Mouse (Mus musculus) embryonic facial prominence, embryonic 10.5 days (tissue): Measurements from ENCODE around the gene Olfr552. TPM values are rescaled to one million over a fixed set of nuclear protein-coding genes. Genes with fewer than 3 reads are reported as not detected.
"Not testable (repeated sequence)": the region's sequence is repeated elsewhere in the genome, so short reads cannot be mapped to it uniquely, and the experiment has no call there.

Experiments
- DNase-seq: peaks from one replicate; pipeline ENCODE4 v3.0.0-alpha.2; 2017; ENCODE audit warnings: low spot score
- H3K27ac ChIP-seq: fragments of 300-500 bp; sonication (generic); replicated peaks from 2 replicates; pipeline ENCODE4 v1.5.1; 2016; ENCODE audit warnings: mild to moderate bottlenecking
- H3K27me3 ChIP-seq: fragments of 300-500 bp; sonication (generic); replicated peaks from 2 replicates; pipeline ENCODE4 v1.6.1; 2016; ENCODE audit warnings: low read depth, mild to moderate bottlenecking; ENCODE audit not compliant: poor library complexity, severe bottlenecking
- H3K36me3 ChIP-seq: fragments of 300-500 bp; sonication (generic); replicated peaks from 2 replicates; pipeline ENCODE4 v1.6.1; 2016; ENCODE audit warnings: mild to moderate bottlenecking, moderate library complexity
- H3K4me1 ChIP-seq: fragments of 300-500 bp; sonication (generic); 2 replicates; pipeline ENCODE4 v1.6.1; 2016
- H3K4me3 ChIP-seq: fragments of 300-500 bp; sonication (generic); 2 replicates; pipeline ENCODE4 v1.5.1; 2016; ENCODE audit warnings: mild to moderate bottlenecking, moderate library complexity
- H3K9me3 ChIP-seq: fragments of 300-500 bp; sonication (generic); 2 replicates; pipeline ENCODE4 v1.6.1; 2016; ENCODE audit warnings: mild to moderate bottlenecking
- WGBS: fragments of 180-500 bp; shearing (Covaris S2); methylation state at CpG from one replicate; pipeline ENCODE4 v1.1.7; 2016; 5-methylcytosine and 5-hydroxymethylcytosine counted together
- polyA plus RNA-seq: library from polyadenylated mRNA; unstranded; fragments of >200 nt; fragmentation: Nextera tagmentation; extraction: Ambion mirVana; gene quantifications from 2 replicates; pipeline ENCODE4 v1.2.1, GENCODE M21; 2016

Olfr552 gene
- polyA plus RNA-seq, result not detected in 2 replicates

DNA sequence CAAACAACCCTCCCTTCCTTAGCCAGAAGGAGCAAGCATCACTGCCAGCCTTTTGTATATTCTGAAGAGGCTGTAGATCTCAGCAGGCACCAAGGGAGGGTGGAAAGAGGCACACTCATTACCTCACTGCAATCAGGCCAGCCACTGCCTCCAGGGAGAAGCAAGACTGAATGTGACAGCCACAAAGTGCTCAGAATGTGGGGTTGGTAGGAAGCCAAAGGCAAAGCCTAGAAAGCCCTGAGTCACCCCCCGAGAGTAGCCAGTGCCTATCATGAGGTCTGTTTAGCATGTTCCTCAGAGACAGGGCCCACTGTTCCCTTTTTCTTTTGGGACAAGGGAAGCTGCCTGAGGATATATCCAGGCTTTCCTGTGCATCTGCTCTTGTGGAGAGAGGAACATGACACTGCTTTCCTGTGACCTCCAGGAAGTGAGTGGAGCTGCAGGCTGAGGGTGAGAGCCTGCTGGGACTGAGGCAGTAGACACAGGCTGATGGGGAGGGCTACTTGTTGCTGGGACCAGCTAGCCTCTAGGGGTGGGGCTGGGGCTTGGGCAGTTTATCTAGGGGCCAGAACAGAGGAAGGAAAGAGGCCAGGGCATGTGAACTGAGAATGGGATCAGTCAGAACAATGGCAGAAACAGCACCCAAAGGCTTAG lies at the start of gene Olfr552:
Gene Olfr552 (plus strand): TSS at position 393 of the 654 bp plus-strand sequence.
- Histone ChIP-seq H3K27me3 (no peaks in the 10 kb centered on the region), H3K4me3 (no peak within 1 kb of the TSS), H3K4me1 (no peaks in the 10 kb centered on the region), H3K9me3 (no peaks in the 10 kb centered on the region), H3K36me3 (no peaks in the 10 kb centered on the region), H3K27ac (no peak within 1 kb of the TSS)
- 73% methylated on average over 1 of the region's 1 CpGs for WGBS
- DNase-seq, result no peak

DNA sequence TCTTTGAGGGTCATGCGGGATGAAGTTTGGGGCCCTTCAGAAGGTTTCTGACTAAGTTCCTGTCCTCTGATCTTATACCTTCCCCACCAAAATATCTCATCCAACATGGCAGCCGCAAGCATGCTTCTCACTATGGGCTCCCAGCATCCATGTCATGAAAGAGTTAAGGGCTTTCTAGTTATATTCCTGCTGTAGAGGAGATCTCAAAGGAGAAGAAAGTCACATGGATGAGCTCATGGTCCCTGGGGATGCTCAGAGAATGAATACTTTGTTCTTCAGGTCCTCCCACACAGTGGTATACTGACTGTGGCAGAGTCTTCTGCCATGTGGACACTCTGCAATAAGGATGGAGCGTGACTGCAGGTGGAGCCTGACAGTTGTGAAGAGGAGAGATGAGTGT lies 48.0 kb upstream of the Olfr552 start, which contains the start of gene Olfr549:
Gene Olfr549 (plus strand): TSS at position 301 of the 400 bp plus-strand sequence.
- H3K4me3 ChIP-seq, result no peak within 1 kb of the TSS
- no peaks in the 10 kb centered on the region for H3K9me3 ChIP-seq
- no peak within 1 kb of the TSS for H3K27ac ChIP-seq
- H3K36me3 ChIP-seq, result no peaks in the 10 kb centered on the region
- DNase-seq, result no peak
- WGBS, result 91% methylated on average over 3 of the region's 3 CpGs
- no peaks in the 10 kb centered on the region for H3K4me1 ChIP-seq
- no peaks in the 10 kb centered on the region for H3K27me3 ChIP-seq

DNA sequence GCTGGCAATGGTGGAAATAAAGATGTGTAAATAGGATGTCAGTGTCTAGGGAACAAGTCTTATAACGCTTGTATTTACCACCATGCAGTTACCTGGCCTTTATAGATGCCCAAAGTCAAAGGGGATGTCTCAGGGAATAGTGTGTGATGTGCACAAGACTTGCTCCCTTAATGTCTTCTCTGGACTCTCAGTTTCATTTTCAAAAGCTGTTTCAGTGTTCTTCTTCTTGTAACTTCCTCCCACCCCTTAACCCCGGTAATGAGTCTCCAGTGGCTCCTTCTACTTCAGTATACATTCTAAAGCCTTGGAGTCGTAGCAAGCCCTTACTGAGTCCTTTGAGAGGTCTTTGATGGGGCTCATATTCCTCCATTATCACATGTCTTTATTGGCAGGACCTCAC lies 44.3 kb upstream of the Olfr552 start:
- H3K4me1 ChIP-seq, result no peaks in the 10 kb centered on the region
- no peaks in the 10 kb centered on the region for H3K36me3 ChIP-seq
- DNase-seq, result no peak
- no peaks in the 10 kb centered on the region for H3K27me3 ChIP-seq
- H3K27ac ChIP-seq, result no peak overlapping the region
- H3K9me3 ChIP-seq, result no peaks in the 10 kb centered on the region
- WGBS, result 84% methylated on average over 3 of the region's 3 CpGs
- H3K4me3 ChIP-seq, result no peak overlapping the region

DNA sequence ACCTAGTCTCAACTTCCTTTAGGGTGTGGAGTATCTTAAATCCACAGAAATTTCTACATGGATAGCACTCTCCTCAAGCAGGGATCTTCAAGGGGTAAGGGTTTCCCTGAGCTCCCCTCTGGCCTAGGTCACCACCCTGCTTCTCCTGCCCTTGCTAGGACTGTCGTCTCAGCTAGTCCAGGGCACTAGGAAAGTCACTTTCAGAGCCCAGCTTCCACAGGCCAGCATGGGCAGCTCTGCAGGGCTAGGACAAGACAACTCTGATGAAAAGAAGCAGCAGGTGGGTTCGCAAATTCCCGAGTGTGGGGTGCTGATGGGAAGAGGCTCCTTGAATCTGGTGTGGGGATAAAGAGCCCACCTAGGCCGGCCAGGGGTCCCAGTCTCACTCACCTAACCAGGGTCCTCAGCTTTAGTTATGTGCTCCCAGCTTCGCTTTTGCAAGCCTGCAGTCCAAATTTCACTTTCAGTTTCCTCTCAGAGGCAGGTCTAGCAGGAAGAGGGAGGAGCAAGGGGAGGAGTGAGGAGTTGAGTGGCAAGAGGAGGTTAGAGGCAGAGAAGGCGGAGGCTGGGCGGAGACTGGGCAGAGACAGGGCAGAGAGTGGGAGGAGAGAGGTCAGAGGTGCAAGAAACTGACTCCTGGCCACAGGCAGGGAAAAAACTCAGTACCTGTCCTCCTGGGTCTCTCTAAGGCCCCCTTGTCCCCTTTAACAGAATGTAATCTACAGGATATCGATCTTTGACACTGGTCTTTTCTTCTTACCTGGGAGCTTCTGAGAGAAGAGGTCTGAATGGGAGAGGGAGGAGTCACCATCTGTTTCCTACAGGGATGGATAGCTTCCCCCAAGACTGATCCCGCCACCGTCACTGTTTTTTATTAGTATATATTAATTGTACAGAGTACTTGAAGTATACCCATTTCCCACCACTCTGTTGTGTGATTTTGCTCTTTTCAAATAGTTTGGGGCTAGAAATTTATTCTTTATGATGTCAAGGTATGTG lies 32.3 kb upstream of the Olfr552 start, which contains the start of gene Trim21:
Gene Trim21 (minus strand): TSS at position 488 of the 999 bp plus-strand sequence.
- Histone ChIP-seq H3K27ac (peak within 1 kb of the TSS; percentile 70), H3K36me3 (no peaks in the 10 kb centered on the region), H3K4me1 (peaks cover 9% of the 10 kb centered on the region; the same call in 1 of the 2 replicates), H3K4me3 (peak within 1 kb of the TSS; percentile 59), H3K27me3 (no peaks in the 10 kb centered on the region), H3K9me3 (no peaks in the 10 kb centered on the region)
- DNase-seq, result peak; percentile 77
- WGBS, result 21% methylated on average over 10 of the region's 10 CpGs

DNA sequence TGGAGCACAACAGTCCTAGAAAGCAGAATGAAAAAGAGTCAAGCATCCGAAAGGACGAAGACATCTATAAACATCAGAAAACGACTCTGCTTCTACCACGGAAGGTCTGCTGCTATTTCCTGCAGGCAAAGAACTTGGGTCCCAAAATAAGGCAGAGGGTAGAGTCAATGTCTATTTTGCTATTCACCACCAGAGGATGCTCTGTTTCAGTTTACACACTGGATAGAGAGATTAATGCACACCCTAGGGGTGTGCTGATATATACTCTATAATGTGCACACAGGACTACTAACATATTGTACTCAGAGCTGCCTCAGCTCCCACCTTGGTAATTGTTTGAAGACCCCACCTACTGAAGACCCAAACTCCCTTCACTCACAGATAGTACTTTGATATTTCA lies 31.4 kb upstream of the Olfr552 start:
- DNase-seq, result no peak
- no peak overlapping the region for H3K4me3 ChIP-seq
- H3K27me3 ChIP-seq, result no peaks in the 10 kb centered on the region
- H3K36me3 ChIP-seq, result no peaks in the 10 kb centered on the region
- H3K9me3 ChIP-seq, result no peaks in the 10 kb centered on the region
- no peak overlapping the region for H3K27ac ChIP-seq
- peaks cover 9% of the 10 kb centered on the region; the same call in 1 of the 2 replicates for H3K4me1 ChIP-seq
- 92% methylated on average over 4 of the region's 4 CpGs for WGBS

DNA sequence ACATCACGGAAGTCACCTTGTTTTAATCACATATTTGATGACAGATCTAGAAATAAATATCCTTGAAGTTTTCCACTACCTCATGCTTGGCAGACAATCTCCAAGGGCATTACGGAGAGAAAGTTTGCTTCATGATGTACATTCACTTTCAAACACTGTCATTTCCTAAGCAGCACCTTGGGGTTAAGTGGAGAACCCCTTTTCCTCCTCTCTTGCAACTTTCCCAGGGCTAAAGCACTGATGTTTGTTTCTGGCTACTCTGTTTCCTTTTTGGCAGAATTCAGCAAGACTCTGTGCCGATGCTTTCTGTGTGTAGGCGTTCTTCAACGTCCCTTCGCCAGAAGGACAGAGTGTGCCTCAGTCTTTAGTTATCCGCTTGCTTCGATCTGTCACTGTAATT lies 26.4 kb upstream of the Olfr552 start, which contains the start of gene Olfr550:
Gene Olfr550 (plus strand): TSS at position 301 of the 400 bp plus-strand sequence.
- no peaks in the 10 kb centered on the region for H3K4me1 ChIP-seq
- no peak for DNase-seq
- H3K27ac ChIP-seq, result no peak within 1 kb of the TSS
- H3K4me3 ChIP-seq, result no peak within 1 kb of the TSS
- WGBS, result 92% methylated on average over 8 of the region's 8 CpGs
- H3K36me3 ChIP-seq, result no peaks in the 10 kb centered on the region
- no peaks in the 10 kb centered on the region for H3K9me3 ChIP-seq
- no peaks in the 10 kb centered on the region for H3K27me3 ChIP-seq

DNA sequence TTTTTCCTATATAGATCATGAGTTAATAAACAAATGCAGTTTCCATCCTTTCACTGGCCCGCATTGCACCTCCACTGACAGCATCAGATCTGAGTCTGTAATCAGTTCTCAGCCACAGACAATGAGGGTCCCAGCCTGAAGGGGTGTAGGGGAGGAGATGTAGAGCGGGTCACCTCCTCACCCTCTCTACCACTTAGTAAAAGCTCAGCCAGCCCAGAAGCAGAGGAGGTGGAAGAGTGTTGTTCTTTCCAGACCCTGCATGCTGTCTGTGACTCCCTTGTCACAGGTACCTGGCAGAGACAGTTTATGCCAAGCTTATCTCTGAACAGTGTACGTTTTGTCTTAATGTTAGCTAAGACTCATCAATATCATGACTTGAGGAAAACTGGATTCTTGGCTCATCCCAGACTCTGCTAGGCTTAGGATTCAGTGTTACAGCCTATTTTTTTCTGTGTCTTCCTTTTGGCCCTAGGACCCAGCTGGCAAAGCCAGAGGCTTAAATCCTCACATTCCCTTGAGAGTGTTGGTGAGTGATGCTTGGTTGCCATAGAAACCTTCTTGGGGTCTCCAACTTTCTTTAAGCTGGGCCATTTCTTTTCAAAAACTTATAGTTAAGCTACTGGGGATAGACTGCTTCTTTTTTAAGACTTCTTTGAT lies 24.3 kb upstream of the Olfr552 start:
- no peak for DNase-seq
- Histone ChIP-seq H3K4me3 (no peak overlapping the region), H3K27me3 (no peaks in the 10 kb centered on the region), H3K36me3 (no peaks in the 10 kb centered on the region), H3K4me1 (no peaks in the 10 kb centered on the region), H3K27ac (no peak overlapping the region), H3K9me3 (no peaks in the 10 kb centered on the region)
- 78% methylated on average over 3 of the region's 3 CpGs for WGBS

DNA sequence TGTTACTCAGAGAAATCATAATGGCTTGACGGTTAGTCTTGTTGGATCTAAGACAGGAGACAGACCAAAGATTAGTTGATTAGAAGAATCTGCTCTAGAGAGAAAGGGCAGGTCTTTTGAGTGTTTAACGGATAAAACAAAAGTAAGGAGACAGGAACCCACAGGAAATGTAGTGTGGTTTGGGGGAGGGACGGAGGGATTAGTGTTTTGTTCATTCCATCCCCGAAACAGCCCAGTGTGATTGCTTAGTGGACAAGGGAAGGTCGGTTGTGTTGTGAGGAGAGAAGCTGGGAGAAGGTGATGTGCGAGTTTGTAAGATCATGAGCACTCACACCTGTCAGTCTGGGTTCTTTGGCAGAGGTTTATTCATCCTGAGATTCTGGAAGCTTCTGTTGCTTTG lies 21.6 kb upstream of the Olfr552 start:
- no peak for DNase-seq
- 79% methylated on average over 6 of the region's 6 CpGs for WGBS
- no peaks in the 10 kb centered on the region for H3K27me3 ChIP-seq

DNA sequence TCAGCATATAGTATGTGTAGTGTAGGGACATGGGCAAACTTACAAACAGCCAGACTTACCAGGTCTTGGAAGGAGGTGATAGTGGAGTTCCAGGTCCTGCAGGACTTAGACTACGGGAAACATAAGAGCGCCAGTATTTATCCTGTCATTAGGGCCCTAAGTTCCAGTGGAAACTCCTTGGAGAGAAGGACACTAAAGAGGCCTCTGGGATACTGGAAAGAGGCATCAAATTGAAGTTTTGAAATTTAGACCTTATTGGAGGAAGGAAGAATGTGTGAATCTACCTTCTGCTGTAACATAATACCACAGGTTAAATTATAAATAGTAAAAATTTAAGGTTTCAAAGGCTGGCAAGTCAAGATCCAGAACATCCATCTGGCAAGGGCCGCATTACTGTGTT lies 5.8 kb upstream of the Olfr552 start, which contains the start of gene Olfr551:
Gene Olfr551 (minus strand): TSS at position 101 of the 400 bp plus-strand sequence.
- 92% methylated on average over 3 of the region's 3 CpGs for whole genome bisulfite sequencing
- no peak within 1 kb of the TSS for H3K4me3 ChIP-seq
- H3K27me3 ChIP-seq, result no peaks in the 10 kb centered on the region
- no peaks in the 10 kb centered on the region for H3K36me3 ChIP-seq
- no peaks in the 10 kb centered on the region for H3K4me1 ChIP-seq
- DNase-seq, result no peak
- no peaks in the 10 kb centered on the region for H3K9me3 ChIP-seq
- no peak within 1 kb of the TSS for H3K27ac ChIP-seq

More for the DNA sequence above, 21.6 kb upstream of the Olfr552 start:
- no peaks in the 10 kb centered on the region for H3K9me3 ChIP-seq
- H3K27ac ChIP-seq, result no peak overlapping the region
- no peak overlapping the region for H3K4me3 ChIP-seq
- H3K4me1 ChIP-seq, result no peaks in the 10 kb centered on the region
- no peaks in the 10 kb centered on the region for H3K36me3 ChIP-seq

DNA sequence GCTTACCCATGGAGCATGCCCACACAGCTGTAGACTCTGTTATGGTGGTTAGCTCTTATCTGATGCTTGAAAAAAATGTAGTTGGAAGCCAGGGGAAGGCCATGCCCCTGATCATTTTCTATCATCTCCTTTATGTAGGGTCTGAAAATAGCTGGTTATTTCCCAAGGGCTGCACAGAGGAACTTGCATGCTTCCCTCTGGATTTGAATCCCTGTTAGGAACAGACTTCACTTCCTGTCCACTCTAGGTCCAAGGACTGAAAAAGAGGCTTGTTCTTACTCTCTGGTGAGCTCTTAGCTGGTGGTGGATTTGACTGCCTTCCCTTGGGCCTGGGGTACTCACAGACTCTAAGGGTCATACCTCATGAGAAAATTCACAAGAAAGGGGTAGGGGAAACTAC lies 20.5 kb downstream of the Olfr552 start, which contains the start of gene Olfr553:
Gene Olfr553 (minus strand): TSS at position 101 of the 400 bp plus-strand sequence.
- no peak within 1 kb of the TSS for H3K4me3 ChIP-seq
- DNase-seq, result no peak
- no peaks in the 10 kb centered on the region for H3K27me3 ChIP-seq
- no peak within 1 kb of the TSS for H3K27ac ChIP-seq
- no peaks in the 10 kb centered on the region for H3K4me1 ChIP-seq
- H3K9me3 ChIP-seq, result no peaks in the 10 kb centered on the region
- H3K36me3 ChIP-seq, result no peaks in the 10 kb centered on the region

DNA sequence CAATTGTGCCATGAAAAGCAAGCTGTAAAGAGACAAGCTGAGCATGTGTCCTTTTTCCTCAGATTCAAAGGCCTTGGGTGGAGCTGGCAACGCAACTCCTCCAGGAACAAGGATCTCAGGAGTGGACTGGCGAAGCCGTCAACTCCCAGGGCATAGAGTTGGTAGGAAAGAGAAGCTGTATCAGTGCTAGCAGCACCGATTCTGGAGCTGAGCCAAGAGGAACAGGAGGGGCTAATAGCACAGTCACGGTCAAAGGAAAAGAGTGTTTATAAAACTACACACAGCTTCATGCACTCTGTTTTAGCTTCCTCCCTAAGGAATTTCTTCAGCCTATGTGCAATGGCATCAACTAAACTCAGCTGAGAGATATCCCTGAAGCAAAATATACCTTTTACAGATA lies 22.0 kb downstream of the Olfr552 start:
- no peaks in the 10 kb centered on the region for H3K27me3 ChIP-seq
- no peak overlapping the region for H3K4me3 ChIP-seq
- no peaks in the 10 kb centered on the region for H3K9me3 ChIP-seq
- H3K4me1 ChIP-seq, result no peaks in the 10 kb centered on the region
- H3K36me3 ChIP-seq, result no peaks in the 10 kb centered on the region
- no peak overlapping the region for H3K27ac ChIP-seq
- DNase-seq, result no peak
- WGBS, result 74% methylated on average over 5 of the region's 5 CpGs

DNA sequence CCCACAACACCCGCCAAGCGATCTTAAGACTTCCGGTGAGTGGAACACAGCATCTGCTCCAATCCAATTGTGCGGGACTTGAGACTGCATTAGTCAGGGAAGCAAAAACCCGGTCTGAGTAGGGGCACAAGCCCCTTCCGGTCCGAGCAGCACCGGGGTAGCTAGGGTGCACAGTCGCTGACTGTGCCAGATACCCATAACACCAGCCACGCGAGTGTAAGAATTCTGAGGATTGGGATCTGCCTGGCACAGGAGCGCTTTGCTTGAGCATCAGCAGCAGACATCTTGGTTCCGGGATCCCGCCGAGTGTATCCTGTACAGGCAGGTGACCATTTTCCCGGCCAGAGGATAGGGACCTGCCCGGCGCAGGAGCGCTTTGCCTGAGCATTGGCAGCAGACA lies 22.8 kb downstream of the Olfr552 start:
- H3K27me3 ChIP-seq, H3K4me3 ChIP-seq, H3K36me3 ChIP-seq, H3K27ac ChIP-seq, H3K4me1 ChIP-seq, H3K9me3 ChIP-seq, DNase-seq: not testable (repeated sequence)
- 86% methylated on average over 19 of the region's 19 CpGs for WGBS
